Mouse (Mus musculus) heart, postnatal 0 days (tissue): Measurements from ENCODE around the gene Paf1.

Experiments used
- CTCF ChIP-seq: IDR thresholded peaks from 2 replicates; pipeline ENCODE4 v1.5.1; 2016; ENCODE audit warnings: antibody characterized with exemption, control low read depth, low read depth
- EP300 ChIP-seq: IDR thresholded peaks from 2 replicates; pipeline ENCODE4 v1.6.1; 2016; ENCODE audit warnings: antibody characterized with exemption, low read depth

GRCm38 (mm10) chr7:28386007-28386406, 6.7 kb upstream of the Paf1 start:
- TF ChIP-seq CTCF (no peak), EP300 (no peak)
